Mouse (Mus musculus) adrenal gland, postnatal 36 days (tissue): ENCODE results near the gene Supt20. TPM values are rescaled to one million over a fixed set of nuclear protein-coding genes. Genes with fewer than 3 reads are reported as not detected.
"Not testable (repeated sequence)": the region's sequence is repeated elsewhere in the genome, so short reads cannot be mapped to it uniquely, and the experiment has no call there.

Experiments
- DNase-seq, 2 experiments: peaks; one replicate each; pipeline ENCODE4 v3.0.0; 2021; ENCODE audit warnings: mixed read lengths in 1 of 2
- total RNA-seq, 2 experiments: library from RNA; stranded (reverse); gene quantifications; 2 replicates each; pipeline ENCODE4 v1.2.3; 2021

The Supt20 gene
- total RNA-seq, 2 experiments from 2014 or later = 37.7 to 51.7 TPM

- DNase-seq = peak; percentile 71 to 75
Measured at GRCm38 (mm10) chr3:54756058-54756457, 63.5 kb downstream of the Supt20 start.

GRCm38 (mm10) chr3:54757446-54757845 is 64.8 kb downstream of the Supt20 start:
- DNase-seq = no peak

GRCm38 (mm10) chr3:54759211-54759610 is 66.6 kb downstream of the Supt20 start:
- no peak for DNase-seq

- peak in 1 of 2 experiments; percentile 47 for DNase-seq
Measured at GRCm38 (mm10) chr3:54760321-54761115, 67.9 kb downstream of the Supt20 start.

- no peak for DNase-seq
Measured at GRCm38 (mm10) chr3:54761258-54761657, 68.7 kb downstream of the Supt20 start.

GRCm38 (mm10) chr3:54764418-54764817 is 71.8 kb downstream of the Supt20 start:
- peak in 1 of 2 experiments; percentile 43 for DNase-seq

- not testable (repeated sequence) for DNase-seq
Measured at GRCm38 (mm10) chr3:54765521-54765920, 72.9 kb downstream of the Supt20 start.

GRCm38 (mm10) chr3:54766034-54766433 is 73.4 kb downstream of the Supt20 start:
- no peak for DNase-seq

GRCm38 (mm10) chr3:54766811-54767210 is 74.2 kb downstream of the Supt20 start:
- no peak for DNase-seq

- no peak for DNase-seq
Measured at GRCm38 (mm10) chr3:54768592-54768991, 76.0 kb downstream of the Supt20 start.

- DNase-seq = no peak
Measured at GRCm38 (mm10) chr3:54769349-54770275, 77.0 kb downstream of the Supt20 start.

GRCm38 (mm10) chr3:54773613-54774012 is 81.0 kb downstream of the Supt20 start:
- DNase-seq = no peak

GRCm38 (mm10) chr3:54775989-54776631 is 83.5 kb downstream of the Supt20 start:
- peak in 1 of 2 experiments; percentile 19 for DNase-seq

Other genes starting within 250 kb of the Supt20 start
- not detected for gene Gm21958, start 21.5 kb downstream of the Supt20 start, total RNA-seq
- 10 to 100 TPM; 29.5 to 41.6 TPM for gene Exosc8, start 42.6 kb downstream of the Supt20 start, total RNA-seq
- gene Alg5, start 42.7 kb downstream of the Supt20 start, total RNA-seq = 10 to 100 TPM; 41.1 to 50.1 TPM
- 10 to 100 TPM; 21.8 to 36.3 TPM for gene Smad9, start 62.8 kb downstream of the Supt20 start, total RNA-seq
- 10 to 100 TPM; 27.9 to 44.1 TPM for gene Rfxap, start 115.0 kb downstream of the Supt20 start, total RNA-seq
- gene Sertm1, start 223.1 kb downstream of the Supt20 start, total RNA-seq = not detected